Mouse (Mus musculus) embryonic facial prominence, embryonic 11.5 days (tissue): ENCODE results near the gene V1rd19. TPM values are rescaled to one million over a fixed set of nuclear protein-coding genes. Genes with fewer than 3 reads are reported as not detected.
"Not testable (repeated sequence)": the region's sequence is repeated elsewhere in the genome, so short reads cannot be mapped to it uniquely, and the experiment has no call there.

ENCODE experiments used
- ATAC-seq: fragments of 200-750 bp; cut with Nextera tagmentation; replicated peaks from 2 replicates; pipeline ENCODE4 v1.8.0; 2017; ENCODE audit warnings: low read depth; ENCODE audit not compliant: insufficient number of reproducible peaks, low FRiP score, low TSS enrichment
- DNase-seq: peaks from one replicate; pipeline ENCODE4 v3.0.0-alpha.2; 2015; ENCODE audit warnings: low spot score
- H3K27ac ChIP-seq: fragments of 300-500 bp; sonication (generic); replicated peaks from 2 replicates; pipeline ENCODE4 v1.5.1; 2014; ENCODE audit warnings: mild to moderate bottlenecking, low read depth, low read length, control low read depth
- H3K27me3 ChIP-seq: fragments of 300-500 bp; sonication (generic); 2 replicates; pipeline ENCODE4 v1.6.1; 2014; ENCODE audit warnings: mild to moderate bottlenecking, low read length, moderate library complexity, mixed read lengths; ENCODE audit not compliant: control insufficient read depth, insufficient read depth
- H3K36me3 ChIP-seq: fragments of 300-500 bp; sonication (generic); replicated peaks from 2 replicates; pipeline ENCODE4 v1.6.1; 2014; ENCODE audit warnings: low read depth, mild to moderate bottlenecking, low read length, moderate library complexity, mixed read lengths; ENCODE audit not compliant: control insufficient read depth, insufficient read depth
- H3K4me1 ChIP-seq: fragments of 300-500 bp; sonication (generic); 2 replicates; pipeline ENCODE4 v1.6.1; 2014; ENCODE audit warnings: low read length, mixed read lengths; ENCODE audit not compliant: control insufficient read depth, insufficient read depth
- H3K4me2 ChIP-seq: fragments of 300-500 bp; sonication (generic); 2 replicates; pipeline ENCODE4 v1.6.1; 2014; ENCODE audit warnings: low read depth, mild to moderate bottlenecking, control low read depth, low read length, moderate library complexity
- H3K4me3 ChIP-seq: fragments of 300-500 bp; sonication (generic); 2 replicates; pipeline ENCODE4 v1.5.1; 2014; ENCODE audit warnings: low read depth, low read length, control low read depth
- H3K9ac ChIP-seq: fragments of 300-500 bp; sonication (generic); replicated peaks from 2 replicates; pipeline ENCODE4 v1.6.1; 2014; ENCODE audit warnings: mild to moderate bottlenecking, control low read depth, low read length
- H3K9me3 ChIP-seq: fragments of 300-500 bp; sonication (generic); replicated peaks from 2 replicates; pipeline ENCODE4 v1.6.1; 2016; ENCODE audit warnings: mild to moderate bottlenecking, low read length, inconsistent platforms, mixed read lengths; ENCODE audit not compliant: control insufficient read depth
- WGBS: fragments of 180-500 bp; shearing (Covaris S2); extraction: QIAGEN DNeasy Blood & Tissue Kit; methylation state at CpG from one replicate; pipeline ENCODE4 v1.1.7; 2014; 5-methylcytosine and 5-hydroxymethylcytosine counted together
- polyA plus RNA-seq: library from polyadenylated mRNA; unstranded; fragments of >200 nt; fragmentation: Nextera tagmentation; extraction: Ambion mirVana; gene quantifications from 2 replicates; pipeline ENCODE4 v1.2.1, GENCODE M21; 2014

Gene V1rd19
- polyA plus RNA-seq: not detected in 2 replicates

DNA sequence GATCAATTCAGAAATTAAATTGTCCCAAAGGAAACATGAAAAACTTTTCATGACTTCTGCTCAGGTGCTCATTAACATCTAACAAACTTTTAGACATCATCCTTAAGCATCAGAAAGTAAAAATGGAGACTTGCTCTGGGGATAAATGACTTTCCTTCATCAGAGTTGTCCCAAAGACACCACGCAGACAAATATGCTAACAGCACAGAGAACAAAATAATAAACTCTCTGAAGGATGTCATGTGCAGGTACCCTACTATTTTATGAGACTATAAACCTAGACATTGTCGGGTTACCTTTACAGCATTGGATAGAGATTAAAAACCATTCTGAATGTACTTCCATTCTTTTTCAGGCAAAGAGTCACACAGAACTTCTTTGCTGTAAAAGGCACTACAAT, at the start of gene V1rd19:
V1rd19 (plus strand) TSS at position 301 of the 400 bp plus-strand sequence.
- no peak within 1 kb of the TSS for H3K4me2 ChIP-seq
- H3K9me3 ChIP-seq: no peaks in the 10 kb centered on the region
- DNase-seq (no peak), ATAC-seq (no peak)
- no peaks in the 10 kb centered on the region for H3K27me3 ChIP-seq
- WGBS: 65% methylated on average over 2 of the region's 2 CpGs
- no peaks in the 10 kb centered on the region for H3K36me3 ChIP-seq
- H3K9ac ChIP-seq: no peak within 1 kb of the TSS
- H3K27ac ChIP-seq: no peak within 1 kb of the TSS
- no peak within 1 kb of the TSS for H3K4me3 ChIP-seq
- H3K4me1 ChIP-seq: no peaks in the 10 kb centered on the region

DNA sequence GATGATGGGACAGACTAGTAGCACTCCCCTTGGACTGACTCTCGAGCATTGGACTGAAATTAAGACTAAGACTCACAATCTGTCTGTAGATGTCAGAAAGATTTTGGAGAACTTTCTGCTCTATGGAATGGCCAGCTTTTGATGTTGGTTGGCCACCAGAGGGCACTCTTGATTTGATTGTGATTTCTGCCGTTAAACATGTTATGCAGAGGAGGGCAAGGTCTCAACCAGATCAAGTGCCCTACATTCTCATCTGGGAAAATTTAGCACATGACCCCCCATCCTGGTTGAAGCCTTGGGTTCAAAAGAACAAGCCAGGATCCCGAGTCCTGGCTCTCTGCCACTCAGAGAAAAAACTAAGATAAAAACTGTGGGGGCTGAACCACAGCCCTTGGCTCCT, 33.4 kb upstream of the V1rd19 start:
- not testable (repeated sequence) for H3K9me3 ChIP-seq, ATAC-seq, H3K27me3 ChIP-seq, H3K4me1 ChIP-seq, H3K9ac ChIP-seq, DNase-seq, H3K4me2 ChIP-seq, H3K36me3 ChIP-seq, H3K27ac ChIP-seq, H3K4me3 ChIP-seq
- 40% methylated on average over 3 of the region's 3 CpGs for WGBS

DNA sequence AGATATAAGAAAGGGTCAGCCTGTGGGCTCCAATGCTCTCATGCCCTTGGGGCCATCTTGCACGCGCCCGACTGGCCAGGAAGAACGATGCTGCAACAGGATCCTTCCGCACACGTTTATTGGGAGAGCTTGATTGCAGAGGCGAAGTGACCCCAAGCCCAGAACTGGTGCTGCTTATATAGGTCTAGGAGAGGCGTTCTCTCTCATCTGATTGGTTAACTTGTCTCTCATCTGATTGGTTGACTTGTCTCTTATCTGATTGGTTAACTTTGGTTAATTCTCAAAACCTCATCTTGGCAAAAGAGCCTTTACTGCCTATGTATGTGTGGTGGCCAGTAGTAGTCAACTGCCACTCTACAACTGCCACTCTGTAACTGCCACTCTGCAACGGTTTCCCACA, 27.2 kb upstream of the V1rd19 start, which contains the start of gene Vmn1r181:
Vmn1r181 (plus strand) TSS at position 301 of the 400 bp plus-strand sequence.
- H3K4me1 ChIP-seq, H3K9ac ChIP-seq, DNase-seq, ATAC-seq, H3K4me3 ChIP-seq, H3K4me2 ChIP-seq, H3K27me3 ChIP-seq, H3K36me3 ChIP-seq, H3K27ac ChIP-seq, H3K9me3 ChIP-seq: not testable (repeated sequence)
- WGBS: 84% methylated on average over 9 of the region's 9 CpGs

DNA sequence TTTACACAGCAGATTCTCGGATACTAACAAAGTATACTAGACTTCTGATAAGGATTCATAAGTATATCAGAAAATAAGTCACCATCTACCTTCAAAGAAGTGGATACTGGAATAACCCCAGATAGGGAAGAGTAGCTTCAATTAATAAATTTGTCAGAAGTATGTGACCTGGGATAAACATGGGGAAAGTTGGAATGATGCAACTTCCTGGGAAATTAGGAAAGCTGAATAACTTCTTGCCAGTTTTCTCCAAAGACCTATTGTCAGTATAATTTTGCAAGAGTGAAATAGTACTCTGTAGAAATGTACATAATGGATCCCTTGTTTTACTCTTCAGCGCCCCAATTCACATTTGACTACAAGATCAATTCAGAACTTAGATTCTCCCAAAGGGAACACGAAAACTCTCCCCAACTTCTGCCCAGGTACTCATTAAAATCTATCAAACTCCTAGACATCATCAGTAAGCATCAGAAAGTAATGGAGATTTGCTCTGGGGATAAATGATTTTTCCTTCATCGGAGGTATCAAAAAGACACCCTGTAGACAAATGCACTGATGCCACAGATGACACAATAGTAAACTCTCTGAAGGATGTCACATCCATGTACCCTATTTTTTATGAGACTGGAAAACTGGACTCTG, 51.3 kb downstream of the V1rd19 start, which contains the start of gene Vmn1r183:
Vmn1r183 (plus strand) TSS at position 595 of the 645 bp plus-strand sequence.
- DNase-seq (no peak), ATAC-seq (no peak)
- Histone ChIP-seq H3K4me2 (no peak within 1 kb of the TSS), H3K36me3 (no peaks in the 10 kb centered on the region), H3K9me3 (no peaks in the 10 kb centered on the region), H3K27ac (no peak within 1 kb of the TSS), H3K9ac (no peak within 1 kb of the TSS), H3K27me3 (no peaks in the 10 kb centered on the region), H3K4me3 (no peak within 1 kb of the TSS), H3K4me1 (no peaks in the 10 kb centered on the region)
- WGBS: 72% methylated on average over 4 of the region's 4 CpGs

Other genes with a start within 250 kb of the V1rd19 start
- gene Vmn1r174, start 249.4 kb upstream of the V1rd19 start, polyA plus RNA-seq: not detected in 2 replicates
- not detected in 2 replicates for gene Vmn1r175, start 191.0 kb upstream of the V1rd19 start, polyA plus RNA-seq
- not detected in 2 replicates for gene Vmn1r176, start 164.3 kb upstream of the V1rd19 start, polyA plus RNA-seq
- gene Vmn1r177, start 135.2 kb upstream of the V1rd19 start, polyA plus RNA-seq: not detected in 2 replicates
- gene Vmn1r178, start 109.7 kb upstream of the V1rd19 start, polyA plus RNA-seq: not detected in 2 replicates
- not detected in 2 replicates for gene Vmn1r179, start 74.7 kb upstream of the V1rd19 start, polyA plus RNA-seq
- gene Vmn1r180, start 51.1 kb upstream of the V1rd19 start, polyA plus RNA-seq: not detected in 2 replicates
- not detected in 2 replicates for gene Vmn1r181, start 27.1 kb upstream of the V1rd19 start, polyA plus RNA-seq
- not detected in 2 replicates for gene Vmn1r183, start 51.6 kb downstream of the V1rd19 start, polyA plus RNA-seq
- 32.5 and 32.7 TPM in 2 replicates for gene Zfp180, start 80.2 kb downstream of the V1rd19 start, polyA plus RNA-seq
- 4.3 and 4.4 TPM in 2 replicates for gene Zfp112, start 110.6 kb downstream of the V1rd19 start, polyA plus RNA-seq
- gene Zfp235, start 132.5 kb downstream of the V1rd19 start, polyA plus RNA-seq: 16.7 and 17.3 TPM in 2 replicates
- gene Zfp114, start 173.4 kb downstream of the V1rd19 start, polyA plus RNA-seq: 3.7 TPM in 2 replicates
- gene Zfp111, start 209.8 kb downstream of the V1rd19 start, polyA plus RNA-seq: 12.2 and 13.8 TPM in 2 replicates
- 5.1 and 5.7 TPM in 2 replicates for gene Zfp109, start 235.9 kb downstream of the V1rd19 start, polyA plus RNA-seq